Mouse (Mus musculus) limb, embryonic 14.5 days (tissue): ENCODE measurements around the gene Ppp1r15a. TPM values are rescaled to one million over a fixed set of nuclear protein-coding genes. Genes with fewer than 3 reads are reported as not detected.
A peak's percentile ranks its signal among the peaks of the same experiment; 100 is the strongest.

ENCODE experiments used
- ATAC-seq: fragments of 200-750 bp; cut with Nextera tagmentation; 2 replicates; pipeline ENCODE4 v1.8.0; 2017; ENCODE audit warnings: low read depth, moderate number of reproducible peaks, moderate TSS enrichment; ENCODE audit not compliant: low FRiP score
- DNase-seq: peaks from one replicate; pipeline ENCODE4 v3.0.0-alpha.2; 2015; ENCODE audit warnings: low spot score
- H3K27ac ChIP-seq: fragments of 300-500 bp; sonication (generic); replicated peaks from 2 replicates; pipeline ENCODE4 v1.5.1; 2014; ENCODE audit warnings: low read depth, mild to moderate bottlenecking, low read length, moderate library complexity, mixed read lengths
- H3K27me3 ChIP-seq: fragments of 300-500 bp; sonication (generic); 2 replicates; pipeline ENCODE4 v1.6.1; 2014; ENCODE audit warnings: low read length, mixed read lengths; ENCODE audit not compliant: control insufficient read depth, insufficient read depth
- H3K36me3 ChIP-seq: fragments of 300-500 bp; sonication (generic); 2 replicates; pipeline ENCODE4 v1.6.1; 2014; ENCODE audit warnings: mild to moderate bottlenecking, low read length, moderate library complexity, mixed read lengths; ENCODE audit not compliant: control insufficient read depth, insufficient read depth
- H3K4me1 ChIP-seq: fragments of 300-500 bp; sonication (generic); 2 replicates; pipeline ENCODE4 v1.6.1; 2014; ENCODE audit warnings: antibody characterized with exemption, low read length, mixed read lengths; ENCODE audit not compliant: control insufficient read depth, insufficient read depth
- H3K4me2 ChIP-seq: fragments of 300-500 bp; sonication (generic); replicated peaks from 2 replicates; pipeline ENCODE4 v1.6.1; 2014; ENCODE audit warnings: low read depth, mild to moderate bottlenecking, low read length, moderate library complexity; ENCODE audit not compliant: severe bottlenecking
- H3K4me3 ChIP-seq: fragments of 300-500 bp; sonication (generic); replicated peaks from 2 replicates; pipeline ENCODE4 v1.5.1; 2014; ENCODE audit warnings: low read length
- H3K9ac ChIP-seq: fragments of 300-500 bp; sonication (generic); 2 replicates; pipeline ENCODE4 v1.6.1; 2014; ENCODE audit warnings: mild to moderate bottlenecking, low read depth, low read length, moderate library complexity; ENCODE audit not compliant: severe bottlenecking
- H3K9me3 ChIP-seq: fragments of 300-500 bp; sonication (generic); 2 replicates; pipeline ENCODE4 v1.6.1; 2016; ENCODE audit warnings: low read length; ENCODE audit not compliant: control insufficient read depth
- POLR2A ChIP-seq: fragments of 200-500 bp; IDR thresholded peaks from 2 replicates; pipeline ENCODE4 v1.8.0; 2012; ENCODE audit warnings: inconsistent platforms, mild to moderate bottlenecking, moderate library complexity, borderline replicate concordance; ENCODE audit not compliant: insufficient read depth, insufficient read length; ENCODE audit errors: extremely low read depth
- WGBS: fragments of 180-500 bp; shearing (Covaris S2); extraction: QIAGEN DNeasy Blood & Tissue Kit; methylation state at CpG from one replicate; pipeline ENCODE4 v1.1.7; 2014; 5-methylcytosine and 5-hydroxymethylcytosine counted together
- polyA plus RNA-seq, 2 experiments: library from polyadenylated mRNA; depleted of rRNA in 1 of 2; stranded (reverse) in 1 of 2; unstranded in 1 of 2; fragments of >200 nt; fragmentation: Nextera tagmentation in 1 of 2; extraction: Ambion mirVana in 1 of 2; gene quantifications; 2 replicates each; pipeline versions ENCODE4 v1.2.1 to v1.2.3; 2012 to 2014

The Ppp1r15a gene
- polyA plus RNA-seq, 2 experiments: 22.1 to 27.5 TPM

- no peak overlapping the region for H3K27ac ChIP-seq
- WGBS: 87% methylated on average over 16 of the region's 16 CpGs
- H3K27me3 ChIP-seq: no peaks in the 10 kb centered on the region
- no peak overlapping the region for H3K9ac ChIP-seq
- no peak overlapping the region for H3K4me2 ChIP-seq
- no peaks in the 10 kb centered on the region for H3K36me3 ChIP-seq
- DNase-seq (no peak), ATAC-seq (no peak)
- no peak for TF ChIP-seq POLR2A
- H3K9me3 ChIP-seq: no peaks in the 10 kb centered on the region
- no peaks in the 10 kb centered on the region for H3K4me1 ChIP-seq
- H3K4me3 ChIP-seq: no peak overlapping the region
Observed at GRCm38 (mm10) chr7:45549641-45550436, 23.8 kb upstream of the Ppp1r15a start.

- DNase-seq (no peak), ATAC-seq (no peak)
- Histone ChIP-seq H3K4me3 (no peak overlapping the region), H3K9ac (no peak overlapping the region), H3K27me3 (no peaks in the 10 kb centered on the region), H3K36me3 (no peaks in the 10 kb centered on the region), H3K27ac (no peak overlapping the region), H3K9me3 (no peaks in the 10 kb centered on the region), H3K4me2 (no peak overlapping the region), H3K4me1 (no peaks in the 10 kb centered on the region)
- 87% methylated on average over 1 of the region's 1 CpGs for WGBS
- TF ChIP-seq POLR2A: no peak
Observed at GRCm38 (mm10) chr7:45544525-45544924, 18.5 kb upstream of the Ppp1r15a start.

GRCm38 (mm10) chr7:45540213-45540612 lies 14.1 kb upstream of the Ppp1r15a start:
- TF ChIP-seq POLR2A: no peak
- Histone ChIP-seq H3K36me3 (no peaks in the 10 kb centered on the region), H3K4me2 (no peak overlapping the region), H3K27me3 (no peaks in the 10 kb centered on the region), H3K9ac (no peak overlapping the region), H3K27ac (no peak overlapping the region), H3K4me3 (no peak overlapping the region), H3K4me1 (no peaks in the 10 kb centered on the region; the same call in 1 of the 2 replicates), H3K9me3 (no peaks in the 10 kb centered on the region)
- DNase-seq (no peak), ATAC-seq (no peak)
- 42% methylated on average over 2 of the region's 2 CpGs for WGBS

GRCm38 (mm10) chr7:45539095-45539494 lies 13.0 kb upstream of the Ppp1r15a start:
- ATAC-seq (no peak), DNase-seq (no peak)
- Histone ChIP-seq H3K27me3 (no peaks in the 10 kb centered on the region), H3K9me3 (no peaks in the 10 kb centered on the region), H3K4me2 (peak overlapping the region; percentile 73; the same call in 1 of the 2 replicates), H3K27ac (no peak overlapping the region), H3K4me1 (no peaks in the 10 kb centered on the region; the same call in 1 of the 2 replicates), H3K9ac (no peak overlapping the region), H3K36me3 (no peaks in the 10 kb centered on the region), H3K4me3 (no peak overlapping the region)
- 91% methylated on average over 3 of the region's 3 CpGs for WGBS
- no peak for TF ChIP-seq POLR2A

- Histone ChIP-seq H3K4me2 (peak overlapping the region; percentile 73), H3K4me1 (no peaks in the 10 kb centered on the region; the same call in 1 of the 2 replicates), H3K36me3 (no peaks in the 10 kb centered on the region), H3K27ac (0 out of 2 replicates have a peak overlapping the region, but pooled peaks have one; percentile 5), H3K9me3 (no peaks in the 10 kb centered on the region), H3K27me3 (no peaks in the 10 kb centered on the region), H3K4me3 (peak overlapping the region; percentile 46), H3K9ac (peak overlapping the region; percentile 57)
- DNase-seq (peak; percentile 79), ATAC-seq (peak; percentile 85)
- no peak for TF ChIP-seq POLR2A
- 5% methylated on average over 28 of the region's 29 CpGs for WGBS
Observed at GRCm38 (mm10) chr7:45538163-45539041, 12.3 kb upstream of the Ppp1r15a start.
